Mouse (Mus musculus): ENCODE results near the gene Oxct2a. TPM values are rescaled to one million over a fixed set of nuclear protein-coding genes. Genes with fewer than 3 reads are reported as not detected.

Gene Oxct2a
- total and polyA plus RNA-seq, 3 experiments = 0.08 TPM; not detected in 2

- no peak for DNase-seq (ENCODE audit: extremely low read depth)
- no peaks in the 10 kb centered on the region for H3K79me2 ChIP-seq (replicated peaks; ENCODE audit: control insufficient read depth, extremely low read depth, insufficient read depth, poor library complexity, severe bottlenecking)
- H3K4me2 ChIP-seq (ENCODE audit: insufficient read depth, low read depth, poor library complexity, severe bottlenecking) = no peak overlapping the region
- in situ Hi-C loops (cut with MboI; ENCODE audit: low pct_ligation_motif_present, low pct_unique_long_range_greater_than_20kb, low sequenced_read_pairs) = no loop called here
- dilution Hi-C loops (cut with MboI; ENCODE audit: extremely low pct_ligation_motif_present, extremely low pct_unique_long_range_greater_than_20kb, low sequenced_read_pairs) = no loop called here
- peaks cover 0 to 7% of the 10 kb centered on the region in 2 experiments; a peak in 2 of 4 replicates for H3K4me1 ChIP-seq (ENCODE audit: control insufficient read depth in 1 of 2, insufficient read depth in 2 of 2)
- no peak overlapping the region for H3K4me3 ChIP-seq (replicated peaks in 1 of 3; ENCODE audit: low read depth in 2 of 3, low read length in 2 of 3, poor library complexity in 1 of 3)
- H3K9ac ChIP-seq (ENCODE audit: insufficient read depth, low read depth) = no peak overlapping the region
- no peaks in the 10 kb centered on the region for H3K27me3 ChIP-seq (replicated peaks)
- no peak for TF ChIP-seq POLR2A (IDR thresholded peaks at IDR 0.05; ENCODE audit: low read depth, low read length)
- TF ChIP-seq SMC3 (IDR thresholded peaks at IDR 0.05; ENCODE audit: low read depth, low read length) = no peak
- TF ChIP-seq HCFC1 (IDR thresholded peaks at IDR 0.05; ENCODE audit: low read depth, low read length) = no peak
- no peak for TF ChIP-seq TCF12 (IDR thresholded peaks at IDR 0.05; ENCODE audit: low read depth, low read length)
- no peak for TF ChIP-seq ZMIZ1 (IDR thresholded peaks at IDR 0.05; ENCODE audit: low read depth, low read length)
- TF ChIP-seq CHD1 (IDR thresholded peaks at IDR 0.05; ENCODE audit: low read depth, low read length) = no peak
- no peak for TF ChIP-seq POLR2AphosphoS2 (IDR thresholded peaks at IDR 0.05; ENCODE audit: low read depth, low read length)
- no peak for TF ChIP-seq SIN3A (IDR thresholded peaks at IDR 0.05; ENCODE audit: low read length)
- TF ChIP-seq IRF4 (IDR thresholded peaks at IDR 0.05; ENCODE audit: low read depth, low read length) = no peak
- no peak for TF ChIP-seq EP300 (IDR thresholded peaks at IDR 0.05; ENCODE audit: low read length)
- no peak for TF ChIP-seq CTCF (conservative IDR thresholded peaks at IDR 0.05 in 1 of 2, IDR thresholded peaks at IDR 0.05 in 1 of 2; ENCODE audit: low read depth in 2 of 2, low read length in 2 of 2)
- TF ChIP-seq ZNF384 (IDR thresholded peaks at IDR 0.05; ENCODE audit: low read depth, low read length) = no peak
- TF ChIP-seq CHD2 (IDR thresholded peaks at IDR 0.05; ENCODE audit: low read length) = no peak
- TF ChIP-seq BHLHE40 (IDR thresholded peaks at IDR 0.05; ENCODE audit: low read depth, low read length) = no peak
- no peak for TF ChIP-seq GABPA (IDR thresholded peaks at IDR 0.05; ENCODE audit: insufficient replicate concordance, low read depth, low read length)
- H3K27ac ChIP-seq (ENCODE audit: insufficient read depth, low read depth) = no peak overlapping the region
- peaks cover 8% of the 10 kb centered on the region for H3K9me3 ChIP-seq (replicated peaks; ENCODE audit: low read length)
- H3K36me3 ChIP-seq (replicated peaks in 1 of 2; ENCODE audit: control insufficient read depth in 1 of 2, insufficient read depth in 1 of 2, low read length in 1 of 2) = peaks cover 0 to 2% of the 10 kb centered on the region in 2 experiments
These were observed 7.9 kb upstream of the Oxct2a start for GRCm38 (mm10) chr4:123331326-123331725.

- no peaks in the 10 kb centered on the region for H3K27me3 ChIP-seq (replicated peaks)
- H3K27ac ChIP-seq (ENCODE audit: insufficient read depth, low read depth) = no peak overlapping the region
- H3K4me1 ChIP-seq (ENCODE audit: control insufficient read depth in 1 of 2, insufficient read depth in 2 of 2) = no peaks in the 10 kb centered on the region
- H3K4me3 ChIP-seq (replicated peaks in 1 of 3; ENCODE audit: low read depth in 2 of 3, low read length in 2 of 3, poor library complexity in 1 of 3) = no peak overlapping the region
- peaks cover 8% of the 10 kb centered on the region for H3K9me3 ChIP-seq (replicated peaks; ENCODE audit: low read length)
- in situ Hi-C loops (cut with MboI; ENCODE audit: low pct_ligation_motif_present, low pct_unique_long_range_greater_than_20kb, low sequenced_read_pairs) (no loop called here), dilution Hi-C loops (cut with MboI; ENCODE audit: extremely low pct_ligation_motif_present, extremely low pct_unique_long_range_greater_than_20kb, low sequenced_read_pairs) (no loop called here)
- peaks cover 0 to 2% of the 10 kb centered on the region in 2 experiments for H3K36me3 ChIP-seq (replicated peaks in 1 of 2; ENCODE audit: control insufficient read depth in 1 of 2, insufficient read depth in 1 of 2, low read length in 1 of 2)
- no peak for DNase-seq (ENCODE audit: extremely low read depth)
- no peak overlapping the region for H3K9ac ChIP-seq (ENCODE audit: insufficient read depth, low read depth)
- no peak overlapping the region for H3K4me2 ChIP-seq (ENCODE audit: insufficient read depth, low read depth, poor library complexity, severe bottlenecking)
- no peaks in the 10 kb centered on the region for H3K79me2 ChIP-seq (replicated peaks; ENCODE audit: control insufficient read depth, extremely low read depth, insufficient read depth, poor library complexity, severe bottlenecking)
- no peak for TF ChIP-seq MAZ (IDR thresholded peaks at IDR 0.05; ENCODE audit: low read depth, low read length)
- no peak for TF ChIP-seq POLR2AphosphoS2 (IDR thresholded peaks at IDR 0.05; ENCODE audit: low read depth, low read length)
- TF ChIP-seq IRF4 (IDR thresholded peaks at IDR 0.05; ENCODE audit: low read depth, low read length) = no peak
- no peak for TF ChIP-seq GABPA (IDR thresholded peaks at IDR 0.05; ENCODE audit: insufficient replicate concordance, low read depth, low read length)
- no peak for TF ChIP-seq PAX5 (IDR thresholded peaks at IDR 0.05; ENCODE audit: low read length)
- no peak for TF ChIP-seq CHD2 (IDR thresholded peaks at IDR 0.05; ENCODE audit: low read length)
- no peak for TF ChIP-seq CHD1 (IDR thresholded peaks at IDR 0.05; ENCODE audit: low read depth, low read length)
- TF ChIP-seq MAFK (IDR thresholded peaks at IDR 0.05; ENCODE audit: insufficient replicate concordance, low read length) = no peak
- no peak for TF ChIP-seq ETS1 (conservative IDR thresholded peaks at IDR 0.05; ENCODE audit: low read depth, low read length)
- no peak for TF ChIP-seq MYC (IDR thresholded peaks at IDR 0.05; ENCODE audit: low read depth, low read length)
- TF ChIP-seq NRF1 (IDR thresholded peaks at IDR 0.05; ENCODE audit: low read depth, low read length) = no peak
- TF ChIP-seq JUN (IDR thresholded peaks at IDR 0.05; ENCODE audit: insufficient read depth, low read depth, low read length) = no peak
- no peak for TF ChIP-seq MXI1 (IDR thresholded peaks at IDR 0.05; ENCODE audit: low read depth, low read length)
- no peak for TF ChIP-seq ZNF384 (IDR thresholded peaks at IDR 0.05; ENCODE audit: low read depth, low read length)
- TF ChIP-seq TBP (conservative IDR thresholded peaks at IDR 0.05; ENCODE audit: low read depth, low read length) = no peak
- TF ChIP-seq KAT2A (IDR thresholded peaks at IDR 0.05; ENCODE audit: insufficient replicate concordance, low read length) = no peak
- TF ChIP-seq E2F4 (IDR thresholded peaks at IDR 0.05; ENCODE audit: insufficient replicate concordance, low read depth, low read length) = no peak
These were observed 5.5 kb upstream of the Oxct2a start for GRCm38 (mm10) chr4:123328946-123329345.
